Comparison of ENCODE assay signal across 7 mouse cellular contexts in genomic region chr2:158641869-158642268, GRCm38 (mm10). TPM values are rescaled to one million over a fixed set of nuclear protein-coding genes. Genes with fewer than 3 reads are reported as not detected.
DNase-seq lines count a peak whose midpoint lies in the region; TF ChIP-seq lines count a peak whose summit lies in the region.

No protein-coding gene starts in this region.

- H3K79me2 ChIP-seq in C2C12 (ENCODE audit: control insufficient read depth, insufficient read depth): no peaks in the 10 kb centered on the region

- H3ac ChIP-seq in C2C12 (ENCODE audit: control insufficient read depth, insufficient read length, low read depth): no peak overlapping the region

- no peaks in the 10 kb centered on the region for H3K79me3 ChIP-seq in C2C12 (ENCODE audit: low read depth)

- H3K27me3 ChIP-seq in C2C12 (ENCODE audit: control insufficient read depth, insufficient read depth, insufficient read length): no peaks in the 10 kb centered on the region

- no peak overlapping the region for H3K4me3 ChIP-seq in C2C12 (ENCODE audit: insufficient read depth, poor library complexity, severe bottlenecking)
- no peak overlapping the region for H3K4me3 ChIP-seq in ES-E14 (ENCODE audit: insufficient read depth in 1 of 2, low read depth in 1 of 2, low read length in 2 of 2, poor library complexity in 1 of 2, severe bottlenecking in 1 of 2)

- peak; percentile 46 for TF ChIP-seq CTCF in C2C12 (IDR thresholded peaks at IDR 0.05; ENCODE audit: control insufficient read depth, insufficient read depth, insufficient read length)

- in situ Hi-C loops in ES-E14 (cut with MboI; ENCODE audit: low sequenced_read_pairs in 2 of 2, unreplicated experiment in 2 of 2): no loop called here

- H3K27ac ChIP-seq in ES-E14 (ENCODE audit: insufficient read depth, low read depth, low read length, poor library complexity, severe bottlenecking): no peak overlapping the region

- no peaks in the 10 kb centered on the region for H3K9me3 ChIP-seq in ES-E14 (ENCODE audit: control insufficient read depth, insufficient read depth, low read depth, low read length)

- H3K36me3 ChIP-seq in C2C12 (ENCODE audit: control insufficient read depth, insufficient read depth): peaks cover 14% of the 10 kb centered on the region
- peaks cover 23% of the 10 kb centered on the region; the same call in 1 of the 2 replicates for H3K36me3 ChIP-seq in ES-E14 (ENCODE audit: control insufficient read depth, insufficient read depth, low read length, poor library complexity, severe bottlenecking)

- DNase-seq in ES-E14 (ENCODE audit: low read depth, low spot score): peak; percentile 54
- DNase-seq in cerebellum, postnatal 25 days: peak; percentile 63 to 80
- peak; percentile 59 for DNase-seq in gastrocnemius, postnatal 10 days
- peak; percentile 67 to 80 for DNase-seq in kidney, postnatal 25 days
- DNase-seq in lung, postnatal 10 days: peak; percentile 71
- DNase-seq in right cerebral cortex, adult 2 months (ENCODE audit: low spot score in 2 of 2): peak; percentile 82 to 86

- no peak overlapping the region for H3K9ac ChIP-seq in ES-E14 (ENCODE audit: insufficient read depth, low read depth, low read length, poor library complexity, severe bottlenecking)

- H3K4me1 ChIP-seq in ES-E14 (ENCODE audit: control insufficient read depth in 2 of 2, insufficient read depth in 2 of 2, low read length in 2 of 2, poor library complexity in 1 of 2): peaks cover 0 to 5% of the 10 kb centered on the region in 2 experiments; a peak in 2 of 4 replicates

TF ChIP-seq in C2C12, 6 proteins besides CTCF, POLR2A, EP300 and RAD21:
- TF ChIP-seq MYOD1 (IDR thresholded peaks at IDR 0.05; ENCODE audit: control insufficient read depth, insufficient read length, low read depth) (no peak), CEBPB (IDR thresholded peaks at IDR 0.05; ENCODE audit: low read depth) (no peak)

TF ChIP-seq in ES-E14, 5 proteins besides CTCF, POLR2A, EP300 and RAD21:
- TF ChIP-seq MAFK (IDR thresholded peaks at IDR 0.05; ENCODE audit: insufficient read depth, low read depth, low read length) (no peak), ZC3H11A (IDR thresholded peaks at IDR 0.05; ENCODE audit: borderline replicate concordance, low read depth, low read length) (peak; percentile 90), CHD2 (IDR thresholded peaks at IDR 0.05; ENCODE audit: low read depth, low read length) (no peak), ZNF384 (IDR thresholded peaks at IDR 0.05; ENCODE audit: low read depth, low read length) (no peak)

RNA-seq across cellular contexts. Expression of gene Actr5, which starts 17.2 kb away (rescaled TPM):
- polyA plus RNA-seq in C2C12 (2012; fragmentation: generic; extraction: Trizol): 8.7 TPM
- 11.5 and 19.3 TPM in 2 replicates for total RNA-seq in ES-E14 (2012; rRNA removed)
- 1 to 10 TPM; 4.1 to 6.2 TPM for total RNA-seq in gastrocnemius, postnatal 10 days (2021)

RNA-seq across cellular contexts. Expression of gene Ppp1r16b, which starts 23.3 kb away (rescaled TPM):
- polyA plus RNA-seq in C2C12 (2012; fragmentation: generic; extraction: Trizol): 0.04 TPM
- 1.1 and 1.2 TPM in 2 replicates for total RNA-seq in ES-E14 (2012; rRNA removed)
- 1 to 10 TPM; 8.3 to 9.0 TPM for total RNA-seq in gastrocnemius, postnatal 10 days (2021)

RNA-seq across cellular contexts. Expression of gene Slc32a1, which starts 31.3 kb away (rescaled TPM):
- 0.01 TPM for polyA plus RNA-seq in C2C12 (2012; fragmentation: generic; extraction: Trizol)
- total RNA-seq in ES-E14 (2012; rRNA removed): 0.53 and 0.71 TPM in 2 replicates
- total RNA-seq in gastrocnemius, postnatal 10 days (2021): under 1 TPM in 1 of 2 experiments, not detected in 1; 0.11 TPM
